Mouse (Mus musculus) neural tube, embryonic 14.5 days (tissue): ENCODE results near the gene Nup43. TPM values are rescaled to one million over a fixed set of nuclear protein-coding genes. Genes with fewer than 3 reads are reported as not detected.
A peak's percentile ranks its signal among the peaks of the same experiment; 100 is the strongest.

ENCODE experiments used
- ATAC-seq: fragments of 200-750 bp; cut with Nextera tagmentation; 2 replicates; pipeline ENCODE4 v1.8.0; 2017; ENCODE audit warnings: low read depth, mild to moderate bottlenecking, moderate TSS enrichment, moderate library complexity
- H3K27ac ChIP-seq: fragments of 300-500 bp; sonication (generic); 2 replicates; pipeline ENCODE4 v1.5.1; 2014; ENCODE audit warnings: low read depth, mild to moderate bottlenecking, control low read depth, low read length, moderate library complexity, mixed read lengths
- H3K27me3 ChIP-seq: fragments of 300-500 bp; sonication (generic); 2 replicates; pipeline ENCODE4 v1.6.1; 2014; ENCODE audit warnings: low read length; ENCODE audit not compliant: control insufficient read depth, insufficient read depth
- H3K36me3 ChIP-seq: fragments of 300-500 bp; sonication (generic); 2 replicates; pipeline ENCODE4 v1.6.1; 2014; ENCODE audit warnings: low read length, mixed read lengths; ENCODE audit not compliant: control insufficient read depth, insufficient read depth
- H3K4me1 ChIP-seq: fragments of 300-500 bp; sonication (generic); 2 replicates; pipeline ENCODE4 v1.6.1; 2014; ENCODE audit warnings: low read length; ENCODE audit not compliant: control insufficient read depth, insufficient read depth
- H3K4me2 ChIP-seq: fragments of 300-500 bp; sonication (generic); 2 replicates; pipeline ENCODE4 v1.6.1; 2014; ENCODE audit warnings: mild to moderate bottlenecking, low read depth, low read length, control low read depth
- H3K4me3 ChIP-seq: fragments of 300-500 bp; sonication (generic); 2 replicates; pipeline ENCODE4 v1.5.1; 2014; ENCODE audit warnings: low read depth, low read length, control low read depth, mixed read lengths
- H3K9ac ChIP-seq: fragments of 300-500 bp; sonication (generic); replicated peaks from 2 replicates; pipeline ENCODE4 v1.6.1; 2014; ENCODE audit warnings: low read depth, mild to moderate bottlenecking, control low read depth, low read length, mixed read lengths
- H3K9me3 ChIP-seq: fragments of 300-500 bp; sonication (generic); 2 replicates; pipeline ENCODE4 v1.6.1; 2016; ENCODE audit warnings: low read length; ENCODE audit not compliant: control insufficient read depth
- WGBS: fragments of 180-500 bp; shearing (Covaris S2); extraction: QIAGEN DNeasy Blood & Tissue Kit; methylation state at CpG from one replicate; pipeline ENCODE4 v1.1.7; 2014; 5-methylcytosine and 5-hydroxymethylcytosine counted together
- polyA plus RNA-seq: library from polyadenylated mRNA; unstranded; fragments of >200 nt; fragmentation: Nextera tagmentation; extraction: Ambion mirVana; gene quantifications from 2 replicates; pipeline ENCODE4 v1.2.1, GENCODE M21; 2014

The Nup43 gene
- polyA plus RNA-seq, 1 experiment from 2014 or later = 26.7 TPM

DNA sequence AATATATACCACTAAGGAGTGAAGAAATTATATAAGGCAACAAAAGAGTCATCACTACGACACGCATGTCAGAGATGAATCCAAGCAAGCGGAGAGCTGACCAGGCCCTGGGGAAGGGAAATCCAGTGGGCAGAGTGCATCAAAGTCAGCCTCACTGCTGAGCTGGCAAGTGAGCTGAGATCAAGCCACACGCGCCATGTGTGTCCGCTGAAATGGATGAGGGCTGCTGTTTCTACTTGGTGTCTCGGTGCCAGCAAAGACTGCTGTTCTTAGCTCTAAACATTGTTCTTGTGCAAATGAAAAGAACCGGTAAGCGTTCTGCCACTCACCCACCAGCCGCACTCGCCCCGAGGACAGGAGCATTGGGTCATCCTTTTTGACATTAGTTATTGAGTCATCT lies 26.9 kb upstream of the Nup43 start:
- Histone ChIP-seq H3K36me3 (peaks cover 44% of the 10 kb centered on the region), H3K4me2 (no peak overlapping the region), H3K27ac (no peak overlapping the region), H3K4me1 (no peaks in the 10 kb centered on the region), H3K27me3 (no peaks in the 10 kb centered on the region), H3K9me3 (no peaks in the 10 kb centered on the region), H3K4me3 (no peak overlapping the region), H3K9ac (no peak overlapping the region)
- 97% methylated on average over 12 of the region's 12 CpGs for WGBS
- ATAC-seq = no peak

- H3K9ac ChIP-seq = no peak overlapping the region
- H3K4me3 ChIP-seq = no peak overlapping the region
- H3K9me3 ChIP-seq = no peaks in the 10 kb centered on the region
- H3K27me3 ChIP-seq = no peaks in the 10 kb centered on the region
- H3K4me1 ChIP-seq = no peaks in the 10 kb centered on the region
- no peak overlapping the region for H3K27ac ChIP-seq
- 87% methylated on average over 2 of the region's 2 CpGs for WGBS
- H3K36me3 ChIP-seq = peaks cover 40% of the 10 kb centered on the region
- no peak overlapping the region for H3K4me2 ChIP-seq
- ATAC-seq = no peak
These were observed 21.4 kb upstream of the Nup43 start for GRCm38 (mm10) chr10:7645911-7646310.

DNA sequence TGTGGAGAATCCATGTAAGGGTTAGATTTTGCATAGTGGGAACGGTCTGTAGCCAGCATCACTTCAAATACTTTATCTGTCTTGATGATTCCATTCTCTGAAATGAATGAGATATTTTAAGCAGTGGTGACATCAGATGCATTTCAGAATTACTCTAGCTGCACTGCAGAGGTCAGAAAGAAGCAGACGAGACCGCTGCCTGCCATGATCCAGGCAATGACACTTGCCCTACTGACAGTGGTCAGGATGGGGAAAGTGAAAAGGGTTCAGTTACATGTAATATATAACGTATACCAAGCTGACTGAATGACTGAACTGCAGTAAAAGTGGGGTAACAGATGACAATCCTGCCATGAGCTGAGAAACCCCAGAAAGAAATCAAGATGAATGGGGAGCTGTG lies 18.2 kb upstream of the Nup43 start:
- Histone ChIP-seq H3K9me3 (no peaks in the 10 kb centered on the region), H3K36me3 (peaks cover 33% of the 10 kb centered on the region), H3K4me1 (no peaks in the 10 kb centered on the region), H3K27me3 (no peaks in the 10 kb centered on the region), H3K4me2 (no peak overlapping the region), H3K27ac (no peak overlapping the region), H3K9ac (no peak overlapping the region), H3K4me3 (no peak overlapping the region)
- WGBS = 94% methylated on average over 4 of the region's 4 CpGs
- no peak for ATAC-seq

DNA sequence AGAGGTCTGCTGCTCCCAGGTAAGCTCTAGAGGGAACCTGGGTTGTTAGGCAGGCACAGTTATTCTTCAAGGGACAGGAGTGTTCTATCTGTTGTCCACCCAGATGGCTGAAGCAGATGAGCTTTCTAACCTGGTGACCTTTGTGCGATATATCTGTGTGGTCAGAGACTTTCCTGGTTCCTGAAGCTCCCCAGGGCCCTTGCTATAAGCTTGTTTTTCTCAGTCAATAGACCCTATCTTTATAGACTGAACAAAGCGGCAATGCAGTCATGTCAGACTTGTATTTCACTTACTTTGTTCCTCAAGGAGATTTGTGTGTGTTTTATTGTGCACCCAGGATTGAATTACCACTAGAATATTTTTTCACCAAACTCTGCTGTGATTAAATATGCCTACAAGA lies 16.2 kb upstream of the Nup43 start:
- H3K27ac ChIP-seq = no peak overlapping the region
- no peaks in the 10 kb centered on the region for H3K4me1 ChIP-seq
- H3K4me2 ChIP-seq = no peak overlapping the region
- 91% methylated on average over 2 of the region's 2 CpGs for WGBS
- ATAC-seq = no peak
- no peak overlapping the region for H3K9ac ChIP-seq
- H3K9me3 ChIP-seq = no peaks in the 10 kb centered on the region
- H3K4me3 ChIP-seq = no peak overlapping the region
- H3K27me3 ChIP-seq = no peaks in the 10 kb centered on the region
- peaks cover 25% of the 10 kb centered on the region for H3K36me3 ChIP-seq

DNA sequence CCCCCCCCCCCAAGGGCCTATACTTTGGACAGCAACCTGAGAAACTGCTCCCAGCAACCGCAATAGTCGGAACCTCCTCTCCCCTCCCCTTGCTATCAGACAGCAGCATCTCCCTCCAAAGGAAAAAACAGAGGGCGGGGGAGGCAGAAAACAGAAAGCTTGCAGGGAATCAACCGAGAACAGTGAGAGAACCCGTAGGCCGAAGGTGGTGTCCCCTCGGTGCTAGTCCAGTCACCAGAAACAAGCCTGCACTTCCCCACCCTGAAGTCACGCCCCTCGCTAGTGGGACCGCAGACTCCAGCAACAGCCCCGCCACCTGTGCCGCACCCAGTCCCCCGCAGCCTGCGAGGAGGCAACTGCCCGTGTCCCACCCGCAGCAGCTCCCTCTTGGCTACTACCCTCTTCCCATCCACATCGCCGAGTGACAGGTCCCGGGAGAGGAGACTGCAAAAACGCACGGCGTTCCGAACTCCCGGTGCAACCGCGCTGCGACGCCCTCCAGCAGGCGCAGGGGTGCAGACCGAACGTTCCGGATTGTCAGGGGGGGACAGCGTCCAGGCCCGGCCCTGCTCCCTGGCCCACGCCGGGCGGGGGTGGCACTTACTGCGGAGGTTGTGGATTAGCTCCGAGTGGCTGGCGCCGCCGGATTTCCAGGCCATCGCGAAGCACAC lies 4.7 kb upstream of the Nup43 start:
- peak overlapping the region; percentile 84 for H3K9ac ChIP-seq
- H3K36me3 ChIP-seq = no peaks in the 10 kb centered on the region
- H3K4me1 ChIP-seq = peaks cover 10% of the 10 kb centered on the region; the same call in 1 of the 2 replicates
- peak overlapping the region; percentile 92 for H3K27ac ChIP-seq
- H3K9me3 ChIP-seq = no peaks in the 10 kb centered on the region
- ATAC-seq = peak; percentile 81
- WGBS = under 1% methylated on average over 44 of the region's 44 CpGs
- H3K27me3 ChIP-seq = no peaks in the 10 kb centered on the region
- H3K4me3 ChIP-seq = peak overlapping the region; percentile 94
- peak overlapping the region; percentile 88 for H3K4me2 ChIP-seq

DNA sequence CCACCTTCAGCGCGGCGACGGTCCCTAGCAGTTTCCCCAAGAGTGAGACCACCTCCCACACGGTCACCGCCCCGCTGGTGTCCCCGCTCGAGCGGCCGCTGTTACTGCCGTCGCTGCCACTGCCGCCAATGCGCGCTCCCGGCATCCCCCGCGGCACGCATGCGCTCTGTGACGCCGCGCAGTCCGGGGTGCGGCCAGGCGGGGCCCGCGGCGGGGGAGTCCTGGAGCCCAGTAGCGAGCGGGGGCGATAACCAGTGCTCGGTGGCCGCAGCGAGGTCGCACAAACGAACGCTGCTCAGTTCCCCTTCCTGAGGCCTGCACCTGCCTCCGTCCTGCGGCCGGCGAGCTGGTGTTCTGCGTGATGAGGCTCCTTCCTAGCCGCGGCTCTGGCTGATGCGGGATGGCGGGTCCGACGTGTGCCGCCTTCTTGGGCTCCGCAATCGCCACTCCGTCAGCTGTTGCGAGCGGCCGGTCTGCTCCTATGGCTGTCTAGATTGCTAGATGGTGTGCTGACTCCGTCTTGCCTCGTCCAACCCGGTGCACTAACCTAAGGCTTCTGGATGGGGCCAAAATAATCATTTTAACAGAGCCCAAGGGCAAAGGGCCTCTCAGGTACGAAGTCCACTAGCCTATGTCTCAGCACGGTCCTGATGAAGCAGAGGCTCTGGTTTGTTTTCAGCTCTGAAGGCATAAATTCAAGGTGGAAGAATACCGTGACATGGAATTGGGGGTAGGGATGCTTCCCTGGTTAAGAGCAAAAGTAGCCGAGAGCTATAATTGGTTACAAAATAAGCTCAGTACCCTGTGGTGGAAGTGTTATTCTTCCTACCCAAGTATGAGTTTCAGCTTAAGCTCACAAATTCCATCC lies 3.9 kb upstream of the Nup43 start:
- Histone ChIP-seq H3K4me3 (peak overlapping the region; percentile 94), H3K27ac (peak overlapping the region; percentile 92), H3K4me2 (peak overlapping the region; percentile 88), H3K27me3 (no peaks in the 10 kb centered on the region), H3K9ac (peak overlapping the region; percentile 84), H3K9me3 (no peaks in the 10 kb centered on the region), H3K4me1 (peaks cover 15% of the 10 kb centered on the region), H3K36me3 (no peaks in the 10 kb centered on the region)
- WGBS = under 1% methylated on average over 57 of the region's 64 CpGs
- peak; percentile 93 for ATAC-seq

DNA sequence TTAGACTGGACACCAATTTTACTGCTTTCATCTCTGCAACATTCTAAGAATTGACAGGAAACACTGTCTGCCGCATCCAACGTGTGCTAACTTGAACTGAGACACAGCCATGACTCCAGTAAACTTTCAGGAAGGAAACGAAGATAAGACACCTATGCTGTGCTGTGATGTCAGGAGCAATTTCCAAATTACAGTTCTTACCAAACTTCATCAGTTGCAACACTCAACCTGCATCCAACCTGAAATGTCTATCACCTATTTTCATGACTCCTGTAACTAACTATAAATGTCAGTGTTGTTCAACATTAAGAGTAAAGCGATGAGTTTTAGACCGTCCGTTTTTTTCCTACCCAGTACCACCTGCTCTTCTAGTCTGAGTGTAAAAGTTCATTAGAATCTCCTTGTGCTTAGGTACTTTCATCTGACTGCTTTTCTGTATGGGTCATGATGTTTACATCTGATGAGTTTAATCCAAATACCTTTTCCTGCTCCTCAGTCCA lies 3.2 kb upstream of the Nup43 start:
- ATAC-seq = no peak
- peak overlapping the region; percentile 88 for H3K4me2 ChIP-seq
- peak overlapping the region; percentile 94 for H3K4me3 ChIP-seq

DNA sequence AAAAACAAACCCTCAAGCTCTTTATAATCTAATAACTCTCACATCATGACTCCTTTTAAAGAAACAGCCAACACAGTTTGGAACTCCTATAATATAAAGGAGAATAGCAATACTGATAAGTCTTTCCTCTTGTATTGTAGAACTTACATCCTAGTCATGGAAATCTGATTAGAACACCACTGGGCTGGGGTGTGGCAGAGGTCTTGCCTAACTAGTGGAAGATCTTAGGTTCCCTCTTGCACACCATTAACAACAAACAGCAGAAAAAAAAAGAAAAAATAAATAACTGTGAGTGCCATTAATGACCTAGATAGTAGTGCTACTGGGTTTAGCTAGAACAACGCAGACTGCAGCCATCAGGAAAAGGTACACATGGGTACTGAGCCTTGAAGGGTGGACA lies 2.4 kb upstream of the Nup43 start:
- H3K9me3 ChIP-seq = no peaks in the 10 kb centered on the region
- ATAC-seq = no peak
- H3K27me3 ChIP-seq = no peaks in the 10 kb centered on the region
- no peak overlapping the region for H3K9ac ChIP-seq
- H3K36me3 ChIP-seq = no peaks in the 10 kb centered on the region
- H3K4me1 ChIP-seq = peaks cover 15% of the 10 kb centered on the region
- WGBS = 91% methylated on average over 1 of the region's 1 CpGs
- no peak overlapping the region for H3K27ac ChIP-seq
- no peak overlapping the region for H3K4me3 ChIP-seq
- H3K4me2 ChIP-seq = no peak overlapping the region

More for the DNA sequence above, 3.2 kb upstream of the Nup43 start:
- H3K27me3 ChIP-seq = no peaks in the 10 kb centered on the region
- peak overlapping the region; percentile 84; the same call in 1 of the 2 replicates for H3K9ac ChIP-seq
- 73% methylated on average over 6 of the region's 6 CpGs for WGBS
- H3K9me3 ChIP-seq = no peaks in the 10 kb centered on the region
- no peaks in the 10 kb centered on the region for H3K36me3 ChIP-seq
- H3K4me1 ChIP-seq = peaks cover 15% of the 10 kb centered on the region
- H3K27ac ChIP-seq = peak overlapping the region; percentile 92

DNA sequence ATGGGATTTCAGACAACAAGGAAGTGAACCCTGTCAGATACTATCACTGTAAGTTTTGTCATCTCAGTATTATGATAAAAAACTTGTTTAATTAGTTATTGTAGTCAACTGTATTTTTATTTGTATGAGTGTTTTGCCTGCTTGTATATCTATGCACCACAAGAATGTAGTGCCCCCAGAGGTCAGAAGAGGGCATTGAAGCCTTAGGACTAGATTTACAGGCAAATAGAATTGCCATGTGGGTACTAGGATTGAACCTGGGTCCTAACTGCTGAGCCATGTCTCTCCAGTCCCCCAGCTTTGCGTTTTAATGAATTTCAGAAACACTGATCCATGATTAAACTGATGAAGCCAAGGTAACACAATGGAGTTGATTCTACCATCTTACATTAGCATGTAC lies 6.4 kb downstream of the Nup43 start:
- no peak overlapping the region for H3K9ac ChIP-seq
- H3K4me1 ChIP-seq = no peaks in the 10 kb centered on the region
- no peak overlapping the region for H3K27ac ChIP-seq
- H3K4me2 ChIP-seq = no peak overlapping the region
- peaks cover 20% of the 10 kb centered on the region for H3K36me3 ChIP-seq
- no peak overlapping the region for H3K4me3 ChIP-seq
- H3K27me3 ChIP-seq = no peaks in the 10 kb centered on the region
- no peaks in the 10 kb centered on the region for H3K9me3 ChIP-seq
- ATAC-seq = peak; percentile 49; the same call in 1 of the 2 replicates
- 52% methylated on average over 1 of the region's 1 CpGs for WGBS
